Mouse (Mus musculus): ENCODE data around the gene Zfp609.

DNA sequence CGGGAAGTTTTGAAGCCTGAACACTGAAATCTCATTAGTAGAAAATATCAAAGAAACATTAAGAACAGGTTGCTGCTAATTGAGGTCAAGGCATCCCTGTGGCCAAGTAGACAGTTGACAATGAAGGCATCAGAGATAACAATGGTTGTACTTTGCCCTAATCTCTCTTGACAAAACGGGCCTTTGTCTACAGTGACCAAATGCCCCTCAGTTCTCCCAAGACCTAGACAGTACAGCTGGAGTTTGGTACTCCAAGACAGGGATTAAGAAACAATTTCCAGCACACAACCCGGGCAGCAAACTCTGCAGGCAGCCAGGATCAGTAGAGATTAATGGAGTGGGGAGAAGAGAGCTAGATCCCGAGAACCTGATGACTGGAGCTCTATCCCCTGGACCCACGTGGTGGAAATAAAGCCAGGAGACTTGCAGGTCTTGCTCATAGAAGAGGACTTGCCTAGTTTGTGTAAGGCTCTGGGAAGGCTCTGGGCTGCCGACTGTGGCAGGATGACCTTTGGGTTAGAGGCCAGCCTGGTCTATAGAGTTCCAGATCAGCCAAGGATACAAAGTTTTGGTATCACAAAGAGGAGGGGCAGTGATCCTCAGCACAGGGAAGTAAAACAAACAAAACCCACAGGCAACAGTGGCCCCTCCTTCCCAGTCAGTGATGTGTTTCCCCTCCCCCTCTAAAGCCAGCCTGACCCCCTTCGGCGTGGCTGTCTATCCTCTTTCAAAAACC lies 51.1 kb downstream of the Zfp609 start:
- TF ChIP-seq CTCF (conservative IDR thresholded peaks at IDR 0.05; ENCODE audit: low read length) (no peak), NANOG (IDR thresholded peaks at IDR 0.05; ENCODE audit: borderline replicate concordance, low read length) (peak; percentile 80)
